Mouse (Mus musculus): Measurements from ENCODE around the gene Elk4.

GRCm38 (mm10) chr1:132075576-132075975 lies 68.2 kb downstream of the Elk4 start:
- TF ChIP-seq POLR2A (IDR thresholded peaks at IDR 0.05; ENCODE audit: low read depth, low read length) (no peak), CTCF (IDR thresholded peaks at IDR 0.05; ENCODE audit: extremely low read depth, insufficient read depth, insufficient read length, insufficient replicate concordance) (no peak)
